9 mouse cellular contexts compared by ENCODE assay signal in the genomic region with DNA sequence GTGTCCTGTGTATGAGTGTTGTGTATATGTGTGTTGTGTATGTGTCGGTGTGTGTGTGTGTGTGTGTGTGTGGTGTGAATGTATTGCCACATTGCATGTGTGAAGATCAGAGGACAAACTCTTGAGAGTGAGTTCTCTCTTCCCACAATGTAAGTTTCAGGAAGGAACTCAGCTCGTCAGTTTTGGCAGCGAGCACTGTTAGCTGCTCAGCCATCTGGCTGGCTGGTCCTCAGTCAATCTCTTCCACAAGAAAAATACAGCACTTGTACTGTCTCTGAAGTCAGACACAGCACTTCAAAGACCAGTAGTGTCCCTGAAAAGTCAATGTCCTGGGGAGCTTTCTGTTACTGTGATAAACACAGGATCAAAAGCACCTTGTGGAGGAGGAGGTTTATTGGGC.
DNase-seq lines count a peak whose midpoint lies in the region; ATAC-seq lines count a peak whose summit lies in the region.
"Had no signal": no experiment of that assay in that cellular context is flagged by ENCODE, and none has a peak within 500 bp of the region (broad histone marks: within the 10 kb centered on the region; RNA-seq: fewer than 3 reads in every experiment).

No protein-coding gene starts in this region.

- no peak overlapping the region for H3K9ac ChIP-seq in kidney, embryonic 16.5 days (replicated peaks; ENCODE audit: low read length)
- H3K9ac ChIP-seq in hindbrain, embryonic 11.5 days (ENCODE audit: low read depth, low read length), result no peak overlapping the region
- no peak overlapping the region for H3K9ac ChIP-seq in hindbrain, embryonic 14.5 days
- H3K9ac ChIP-seq: neural tube, embryonic 12.5 days had no signal

- peaks cover 21% of the 10 kb centered on the region for H3K4me1 ChIP-seq in kidney, embryonic 16.5 days (ENCODE audit: insufficient read depth, low read length)
- H3K4me1 ChIP-seq in hindbrain, embryonic 11.5 days (replicated peaks; ENCODE audit: control insufficient read depth, insufficient read depth, low read length), result no peaks in the 10 kb centered on the region
- peaks cover 11% of the 10 kb centered on the region for H3K4me1 ChIP-seq in hindbrain, embryonic 14.5 days (replicated peaks; ENCODE audit: control insufficient read depth, insufficient read depth, low read length)

- intact Hi-C loops in heart, postnatal 36 days (cut with DNase I), result no loop called here

- no peak overlapping the region for H3K4me2 ChIP-seq in kidney, embryonic 16.5 days (replicated peaks; ENCODE audit: low read depth, low read length)
- no peak overlapping the region for H3K4me2 ChIP-seq in hindbrain, embryonic 11.5 days (replicated peaks; ENCODE audit: low read depth, low read length)
- H3K4me2 ChIP-seq in hindbrain, embryonic 14.5 days (replicated peaks), result no peak overlapping the region
- H3K4me2 ChIP-seq: neural tube, embryonic 12.5 days had no signal

- H3K27me3 ChIP-seq in kidney, embryonic 16.5 days (ENCODE audit: insufficient read depth, low read length), result no peaks in the 10 kb centered on the region
- no peaks in the 10 kb centered on the region for H3K27me3 ChIP-seq in hindbrain, embryonic 11.5 days (ENCODE audit: control insufficient read depth, insufficient read depth, low read length)
- no peaks in the 10 kb centered on the region for H3K27me3 ChIP-seq in hindbrain, embryonic 14.5 days (ENCODE audit: control insufficient read depth, insufficient read depth, low read length)
- H3K27me3 ChIP-seq: neural tube, embryonic 12.5 days had no signal

- no peak for DNase-seq in kidney, adult 18-20 months
- peak; percentile 33 to 69 for DNase-seq in frontal cortex, adult 2 months (ENCODE audit: extremely low spot score in 1 of 2, low spot score in 1 of 2)
- DNase-seq in heart, postnatal 36 days, result peak; percentile 35 to 38
- peak; percentile 29 for DNase-seq in lung, postnatal 14 days
- no peak for DNase-seq in hindbrain, embryonic 11.5 days (ENCODE audit: low spot score)
- no peak for DNase-seq in embryo, embryonic 9.5 days (ENCODE audit: extremely low spot score)
- DNase-seq in hindbrain, embryonic 14.5 days (ENCODE audit: low spot score), result no peak

- peak overlapping the region; percentile 3 for H3K27ac ChIP-seq in kidney, embryonic 16.5 days (ENCODE audit: low read length)
- no peak overlapping the region for H3K27ac ChIP-seq in hindbrain, embryonic 11.5 days (ENCODE audit: low read depth, low read length)
- no peak overlapping the region for H3K27ac ChIP-seq in hindbrain, embryonic 14.5 days
- H3K27ac ChIP-seq: neural tube, embryonic 12.5 days had no signal

- H3K9me3 ChIP-seq in kidney, embryonic 16.5 days (ENCODE audit: low read length), result no peaks in the 10 kb centered on the region
- no peaks in the 10 kb centered on the region for H3K9me3 ChIP-seq in hindbrain, embryonic 11.5 days (ENCODE audit: control insufficient read depth, low read length)
- H3K9me3 ChIP-seq in hindbrain, embryonic 14.5 days (ENCODE audit: control insufficient read depth, low read length), result no peaks in the 10 kb centered on the region
- H3K9me3 ChIP-seq: neural tube, embryonic 12.5 days had no signal

- H3K4me3 ChIP-seq in kidney, embryonic 16.5 days (ENCODE audit: low read length), result no peak overlapping the region
- H3K4me3 ChIP-seq in hindbrain, embryonic 11.5 days (ENCODE audit: low read depth, low read length), result no peak overlapping the region
- H3K4me3 ChIP-seq in hindbrain, embryonic 14.5 days (replicated peaks; ENCODE audit: low read length), result no peak overlapping the region
- H3K4me3 ChIP-seq: neural tube, embryonic 12.5 days had no signal

- no peak for ATAC-seq in kidney, embryonic 16.5 days (ENCODE audit: low FRiP score, low TSS enrichment)
- no peak for ATAC-seq in hindbrain, embryonic 11.5 days (ENCODE audit: low FRiP score)
- ATAC-seq in hindbrain, embryonic 14.5 days (ENCODE audit: low FRiP score), result no peak

- H3K36me3 ChIP-seq in kidney, embryonic 16.5 days (ENCODE audit: insufficient read depth, low read length), result no peaks in the 10 kb centered on the region
- no peaks in the 10 kb centered on the region for H3K36me3 ChIP-seq in hindbrain, embryonic 11.5 days (ENCODE audit: control insufficient read depth, insufficient read depth, low read length)
- H3K36me3 ChIP-seq in hindbrain, embryonic 14.5 days (replicated peaks; ENCODE audit: control insufficient read depth, insufficient read depth), result no peaks in the 10 kb centered on the region
- H3K36me3 ChIP-seq: neural tube, embryonic 12.5 days had no signal

- WGBS in kidney, embryonic 16.5 days, result 35% methylated on average over 3 of the region's 3 CpGs
- 69% methylated on average over 3 of the region's 3 CpGs for WGBS in hindbrain, embryonic 11.5 days
- WGBS in hindbrain, embryonic 14.5 days, result 64% methylated on average over 3 of the region's 3 CpGs

Comparison
In these comparisons a context has a peak if more than half of its experiments do, and no peak if none do; other contexts are left out.
1. DNase-seq: peak in frontal cortex, adult 2 months (2 of 2), heart, postnatal 36 days (2 of 2) and lung, postnatal 14 days (single experiment); none in kidney, adult 18-20 months (single experiment), hindbrain, embryonic 11.5 days (single experiment), embryo, embryonic 9.5 days (single experiment) and hindbrain, embryonic 14.5 days (single experiment).